Mouse (Mus musculus) heart, postnatal 0 days (tissue): ENCODE results near the gene Slc39a11.

ENCODE experiments used
- CTCF ChIP-seq: IDR thresholded peaks from 2 replicates; pipeline ENCODE4 v1.5.1; 2016; ENCODE audit warnings: antibody characterized with exemption, control low read depth, low read depth
- EP300 ChIP-seq: IDR thresholded peaks from 2 replicates; pipeline ENCODE4 v1.6.1; 2016; ENCODE audit warnings: antibody characterized with exemption, low read depth

GRCm38 (mm10) chr11:113291781-113292714 lies 357.8 kb downstream of the Slc39a11 start:
- TF ChIP-seq CTCF (no peak), EP300 (no peak)
